Comparison of ENCODE assay signal across 8 mouse cellular contexts in genomic region chr7:100494415-100494831, GRCm38 (mm10). TPM values are rescaled to one million over a fixed set of nuclear protein-coding genes. Genes with fewer than 3 reads are reported as not detected.
DNase-seq lines count a peak whose midpoint lies in the region; ATAC-seq and TF ChIP-seq lines count a peak whose summit lies in the region.

No protein-coding gene starts in this region.

- no peak for ATAC-seq in midbrain, embryonic 11.5 days (ENCODE audit: low FRiP score)
- no peak for ATAC-seq in cerebellum, adult (ENCODE audit: insufficient number of reproducible peaks, low FRiP score, low TSS enrichment)

- H3K27ac ChIP-seq in ES-Bruce4 (ENCODE audit: insufficient read depth, low read length) = no peak overlapping the region
- peak overlapping the region; percentile 89 for H3K27ac ChIP-seq in hindbrain, embryonic 10.5 days
- no peak overlapping the region for H3K27ac ChIP-seq in midbrain, embryonic 11.5 days (ENCODE audit: low read depth, low read length)

- TF ChIP-seq CTCF in ES-Bruce4 (IDR thresholded peaks at IDR 0.05; ENCODE audit: low read depth, low read length) = no peak

- no peaks in the 10 kb centered on the region for H3K27me3 ChIP-seq in ES-Bruce4 (ENCODE audit: control insufficient read depth, insufficient read depth, low read length, poor library complexity, severe bottlenecking)
- peaks cover 24% of the 10 kb centered on the region for H3K27me3 ChIP-seq in hindbrain, embryonic 10.5 days (ENCODE audit: insufficient read depth, poor library complexity, severe bottlenecking)
- H3K27me3 ChIP-seq in midbrain, embryonic 11.5 days (ENCODE audit: control insufficient read depth, insufficient read depth, low read length) = no peaks in the 10 kb centered on the region

- H3K9me3 ChIP-seq in ES-Bruce4 (replicated peaks; ENCODE audit: control insufficient read depth, insufficient read depth, low read length, poor library complexity, severe bottlenecking) = no peaks in the 10 kb centered on the region
- H3K9me3 ChIP-seq in hindbrain, embryonic 10.5 days = no peaks in the 10 kb centered on the region
- H3K9me3 ChIP-seq in midbrain, embryonic 11.5 days (ENCODE audit: control insufficient read depth, low read length) = no peaks in the 10 kb centered on the region

- H3K4me1 ChIP-seq in ES-Bruce4 (ENCODE audit: control insufficient read depth, insufficient read depth, low read length) = peaks cover 2% of the 10 kb centered on the region
- peaks cover 54% of the 10 kb centered on the region for H3K4me1 ChIP-seq in hindbrain, embryonic 10.5 days (replicated peaks)
- H3K4me1 ChIP-seq in midbrain, embryonic 11.5 days (ENCODE audit: control insufficient read depth, insufficient read depth, low read length) = peaks cover 12% of the 10 kb centered on the region; the same call in 1 of the 2 replicates

- peak overlapping the region; percentile 71 for H3K4me2 ChIP-seq in midbrain, embryonic 11.5 days

- DNase-seq in embryo, embryonic 10.5 days (ENCODE audit: low spot score) = peak; percentile 15
- no peak for DNase-seq in embryo, embryonic 10 days (ENCODE audit: low spot score)
- no peak for DNase-seq in hindbrain, embryonic 10.5 days (ENCODE audit: low spot score)
- peak; percentile 81 for DNase-seq in midbrain, embryonic 11.5 days (ENCODE audit: low spot score, missing footprints)
- DNase-seq in adrenal gland, adult 8-10 months = no peak
- no peak for DNase-seq in adrenal gland, adult 2 months

- peak overlapping the region; percentile 81 for H3K4me3 ChIP-seq in ES-Bruce4 (ENCODE audit: low read depth, low read length)
- peak overlapping the region; percentile 59 for H3K4me3 ChIP-seq in hindbrain, embryonic 10.5 days
- 0 out of 2 replicates have a peak overlapping the region, but pooled peaks have one; percentile 37 for H3K4me3 ChIP-seq in midbrain, embryonic 11.5 days (ENCODE audit: low read depth, low read length)

- 93% methylated on average over 7 of the region's 7 CpGs for WGBS in hindbrain, embryonic 10.5 days
- 91% methylated on average over 7 of the region's 7 CpGs for WGBS in midbrain, embryonic 11.5 days

- no peak for TF ChIP-seq EP300 in ES-Bruce4 (IDR thresholded peaks at IDR 0.05; ENCODE audit: insufficient read depth, low read depth, low read length)

- peak overlapping the region; percentile 27 for H3K9ac ChIP-seq in ES-Bruce4 (ENCODE audit: low read depth, poor library complexity, severe bottlenecking)
- H3K9ac ChIP-seq in midbrain, embryonic 11.5 days (ENCODE audit: low read length) = no peak overlapping the region

- peaks cover 16% of the 10 kb centered on the region for H3K36me3 ChIP-seq in ES-Bruce4 (ENCODE audit: control insufficient read depth, insufficient read depth, low read length, poor library complexity, severe bottlenecking)
- H3K36me3 ChIP-seq in hindbrain, embryonic 10.5 days = peaks cover 35% of the 10 kb centered on the region
- no peaks in the 10 kb centered on the region for H3K36me3 ChIP-seq in midbrain, embryonic 11.5 days (ENCODE audit: control insufficient read depth, insufficient read depth, low read length)

- no peak for TF ChIP-seq POLR2A in ES-Bruce4 (IDR thresholded peaks at IDR 0.05; ENCODE audit: insufficient read depth, low read length)

RNA-seq across cellular contexts. Expression of gene Ucp2, which starts 1.3 kb away (rescaled TPM):
- polyA plus RNA-seq in ES-Bruce4 (2011; ENCODE audit: insufficient read depth, insufficient read length, low read depth, missing spikeins) = 162 and 171 TPM in 2 replicates
- 122 and 123 TPM in 2 replicates for polyA plus RNA-seq in hindbrain, embryonic 10.5 days (2016; fragmentation: Nextera tagmentation; extraction: Ambion mirVana)
- polyA plus RNA-seq in midbrain, embryonic 11.5 days (2014; fragmentation: Nextera tagmentation; extraction: Ambion mirVana) = 67.0 and 80.4 TPM in 2 replicates
- total RNA-seq in adrenal gland, adult 8-10 months (2022) = 100 to 1,000 TPM; 212 to 320 (median 270) TPM
- 100 to 1,000 TPM; 187 to 254 TPM for total RNA-seq in adrenal gland, adult 2 months (2021)
- 315 and 432 TPM in 2 replicates for polyA plus RNA-seq in adrenal gland, adult 2 months (2012; rRNA removed)

RNA-seq across cellular contexts. Expression of gene Dnajb13, which starts 20.3 kb away (rescaled TPM):
- polyA plus RNA-seq in ES-Bruce4 (2011; ENCODE audit: insufficient read depth, insufficient read length, low read depth, missing spikeins) = 0.39 TPM in 1 of 2 replicates, not detected in the other
- polyA plus RNA-seq in hindbrain, embryonic 10.5 days (2016; fragmentation: Nextera tagmentation; extraction: Ambion mirVana) = 1.9 and 9.2 TPM in 2 replicates
- 0.33 and 0.52 TPM in 2 replicates for polyA plus RNA-seq in midbrain, embryonic 11.5 days (2014; fragmentation: Nextera tagmentation; extraction: Ambion mirVana)
- total RNA-seq in adrenal gland, adult 8-10 months (2022) = under 1 TPM; 0.20 to 0.89 (median 0.42) TPM
- under 1 TPM; 0.17 to 0.24 TPM for total RNA-seq in adrenal gland, adult 2 months (2021)
- 0.20 TPM in 1 of 2 replicates, not detected in the other for polyA plus RNA-seq in adrenal gland, adult 2 months (2012; rRNA removed)

RNA-seq across cellular contexts. Expression of gene Ucp3, which starts 21.6 kb away (rescaled TPM):
- not detected in 2 replicates for polyA plus RNA-seq in ES-Bruce4 (2011; ENCODE audit: insufficient read depth, insufficient read length, low read depth, missing spikeins)
- 0.09 TPM in 1 of 2 replicates, not detected in the other for polyA plus RNA-seq in hindbrain, embryonic 10.5 days (2016; fragmentation: Nextera tagmentation; extraction: Ambion mirVana)
- polyA plus RNA-seq in midbrain, embryonic 11.5 days (2014; fragmentation: Nextera tagmentation; extraction: Ambion mirVana) = not detected in 2 replicates
- total RNA-seq in adrenal gland, adult 8-10 months (2022) = 10 to 100 TPM in 3 of 4 experiments, 1 to 10 TPM in 1; 6.3 to 17.8 (median 14.7) TPM
- total RNA-seq in adrenal gland, adult 2 months (2021) = 10 to 100 TPM; 22.7 to 58.7 TPM
- 17.0 and 35.6 TPM in 2 replicates for polyA plus RNA-seq in adrenal gland, adult 2 months (2012; rRNA removed)

RNA-seq across cellular contexts. Expression of gene Coa4, which starts 42.4 kb away (rescaled TPM):
- polyA plus RNA-seq in ES-Bruce4 (2011; ENCODE audit: insufficient read depth, insufficient read length, low read depth, missing spikeins) = 9.2 and 14.6 TPM in 2 replicates
- 20.4 and 23.3 TPM in 2 replicates for polyA plus RNA-seq in hindbrain, embryonic 10.5 days (2016; fragmentation: Nextera tagmentation; extraction: Ambion mirVana)
- 15.7 and 22.8 TPM in 2 replicates for polyA plus RNA-seq in midbrain, embryonic 11.5 days (2014; fragmentation: Nextera tagmentation; extraction: Ambion mirVana)
- 10 to 100 TPM in 3 of 4 experiments, 1 to 10 TPM in 1; 8.1 to 14.5 (median 11.3) TPM for total RNA-seq in adrenal gland, adult 8-10 months (2022)
- 10 to 100 TPM in 1 of 2 experiments, 1 to 10 TPM in 1; 9.3 to 10.5 TPM for total RNA-seq in adrenal gland, adult 2 months (2021)
- polyA plus RNA-seq in adrenal gland, adult 2 months (2012; rRNA removed) = 4.4 and 5.2 TPM in 2 replicates

Comparison
In these comparisons a context has a peak if more than half of its experiments do, and no peak if none do; other contexts are left out.
1. DNase-seq: peak in embryo, embryonic 10.5 days (single experiment) and midbrain, embryonic 11.5 days (single experiment); none in embryo, embryonic 10 days (single experiment), hindbrain, embryonic 10.5 days (single experiment), adrenal gland, adult 8-10 months (single experiment) and adrenal gland, adult 2 months (single experiment).
2. RNA of gene Ucp3, which starts 21.6 kb away (polyA plus RNA-seq): 17.0 to 35.6 TPM in adrenal gland, adult 2 months; 0.09 TPM in hindbrain, embryonic 10.5 days, not detected in ES-Bruce4 and not detected in midbrain, embryonic 11.5 days; every median in the first group is over 10 times any median in the second.
3. Peak in every context shown above with its lines, with median percentiles within 50 percentile points of each other: H3K4me3 ChIP-seq.